Mouse (Mus musculus) cerebellum, adult (tissue): ENCODE measurements around the gene Aip.
"Not testable (repeated sequence)": the region's sequence is repeated elsewhere in the genome, so short reads cannot be mapped to it uniquely, and the experiment has no call there.

Source experiments
- ATAC-seq: cut with Nextera tagmentation; 2 replicates; pipeline ENCODE4 v1.9.2; 2017; ENCODE audit warnings: mild to moderate bottlenecking, moderate library complexity, mixed read lengths; ENCODE audit not compliant: insufficient number of reproducible peaks, low FRiP score, low TSS enrichment

Gene Aip

GRCm38 (mm10) chr19:4070311-4070710, 55.3 kb downstream of the Aip start:
- ATAC-seq, result no peak

GRCm38 (mm10) chr19:4068717-4069410, 56.8 kb downstream of the Aip start:
- ATAC-seq, result no peak

- ATAC-seq, result not testable (repeated sequence)
These were observed 57.4 kb downstream of the Aip start for GRCm38 (mm10) chr19:4068242-4068641.

- no peak for ATAC-seq
These were observed 58.8 kb downstream of the Aip start for GRCm38 (mm10) chr19:4066877-4067276.

- no peak for ATAC-seq
These were observed 59.4 kb downstream of the Aip start for GRCm38 (mm10) chr19:4066280-4066679.

GRCm38 (mm10) chr19:4064501-4064900, 61.2 kb downstream of the Aip start:
- not testable (repeated sequence) for ATAC-seq
